Mouse (Mus musculus): ENCODE results near the gene Wdhd1. TPM values are rescaled to one million over a fixed set of nuclear protein-coding genes. Genes with fewer than 3 reads are reported as not detected.

The Wdhd1 gene
- polyA plus RNA-seq, 1 experiment from 2014 or later = 65.4 TPM

DNA sequence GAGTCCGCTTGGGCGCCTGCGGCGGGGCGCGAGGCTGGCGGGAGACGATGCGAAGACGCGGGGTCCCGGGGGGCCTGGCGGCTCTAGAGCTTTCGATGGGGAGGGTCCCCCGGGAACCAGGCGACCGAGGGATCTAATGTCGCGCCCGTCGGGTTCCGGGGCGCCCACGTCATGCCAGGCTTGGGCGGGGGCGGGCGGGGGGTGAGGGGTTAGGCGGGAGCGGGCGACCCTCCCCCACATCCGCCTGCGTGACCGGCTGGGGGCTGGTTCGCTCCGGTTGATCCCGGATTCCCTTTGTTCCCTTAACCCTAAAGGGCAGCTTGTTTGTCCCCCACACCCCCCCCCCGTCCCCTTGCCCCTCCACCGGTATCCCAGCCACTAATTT is 21.7 kb upstream of the Wdhd1 start:
- no peaks in the 10 kb centered on the region for H3K27me3 ChIP-seq (ENCODE audit: low read depth, poor library complexity, severe bottlenecking)
- H3K9me3 ChIP-seq (replicated peaks) = no peaks in the 10 kb centered on the region
- peaks cover 22% of the 10 kb centered on the region for H3K4me1 ChIP-seq
- under 1% methylated on average over 38 of the region's 38 CpGs for WGBS
- peak; percentile 91 for DNase-seq (ENCODE audit: low spot score)
- peak overlapping the region; percentile 80 for H3K4me3 ChIP-seq
- H3K27ac ChIP-seq = peak overlapping the region; percentile 98
- peaks cover 33% of the 10 kb centered on the region for H3K36me3 ChIP-seq

DNA sequence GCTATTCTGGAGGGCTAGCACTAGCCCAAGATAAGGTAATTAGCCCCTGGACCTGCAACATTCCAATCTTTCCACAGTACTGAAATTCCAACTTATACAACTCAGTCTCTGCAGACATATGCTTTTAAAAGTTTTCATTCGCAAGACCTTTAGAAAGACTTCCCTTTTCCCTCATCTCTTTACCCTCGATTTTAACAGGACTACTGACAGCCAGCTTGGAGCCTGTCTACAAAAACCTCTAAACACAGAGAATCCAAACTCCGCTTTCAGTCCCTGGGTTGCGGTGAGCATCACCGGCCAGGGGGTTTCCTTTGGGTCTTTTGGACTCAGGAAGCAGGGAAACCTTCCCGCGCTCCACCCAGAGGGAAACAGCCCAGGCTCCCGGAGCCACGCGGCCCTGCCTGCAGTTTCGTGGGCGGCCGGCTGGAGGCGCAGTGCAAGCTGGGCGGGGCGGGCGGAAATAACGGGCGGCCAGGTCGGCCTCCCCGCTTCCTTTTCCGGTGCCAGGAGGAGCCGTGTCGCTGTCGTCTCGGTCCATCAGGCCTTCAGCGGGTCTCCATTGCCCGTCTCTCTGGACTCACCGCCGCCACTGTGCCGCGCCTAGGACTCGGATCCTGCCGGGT is 21.2 kb upstream of the Wdhd1 start, which contains the start of gene Mapk1ip1l:
TSS of gene Mapk1ip1l (plus strand) at position 482 of the 623 bp plus-strand sequence.
- H3K4me3 ChIP-seq = peak within 1 kb of the TSS; percentile 80
- under 1% methylated on average over 34 of the region's 34 CpGs for WGBS
- H3K4me1 ChIP-seq = peaks cover 22% of the 10 kb centered on the region
- peak within 1 kb of the TSS; percentile 98 for H3K27ac ChIP-seq
- DNase-seq (ENCODE audit: low spot score) = peak; percentile 98
- H3K36me3 ChIP-seq = peaks cover 28% of the 10 kb centered on the region
- H3K27me3 ChIP-seq (ENCODE audit: low read depth, poor library complexity, severe bottlenecking) = no peaks in the 10 kb centered on the region
- no peaks in the 10 kb centered on the region for H3K9me3 ChIP-seq (replicated peaks)

DNA sequence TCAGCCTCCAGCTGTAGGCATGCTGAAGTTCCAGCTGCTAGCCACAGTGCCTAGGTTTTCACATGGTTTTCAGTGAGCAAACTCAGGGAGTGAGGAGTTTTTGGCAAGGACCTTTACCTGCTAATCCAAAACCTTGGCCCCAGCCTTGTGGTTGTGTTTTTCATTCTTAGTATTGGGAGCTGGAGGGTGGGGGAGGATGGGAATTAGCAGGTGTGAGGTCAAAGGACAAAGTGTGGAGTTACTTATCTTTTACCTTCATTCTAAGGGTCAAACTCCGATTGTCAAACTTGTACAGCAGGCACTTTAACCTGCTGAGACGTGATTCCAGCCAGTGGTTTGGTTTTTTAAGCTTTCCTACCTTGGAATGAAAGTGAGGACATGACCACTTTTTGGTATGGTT is 19.6 kb upstream of the Wdhd1 start:
- H3K9me3 ChIP-seq (replicated peaks) = no peaks in the 10 kb centered on the region
- peaks cover 13% of the 10 kb centered on the region for H3K36me3 ChIP-seq
- no peaks in the 10 kb centered on the region for H3K27me3 ChIP-seq (ENCODE audit: low read depth, poor library complexity, severe bottlenecking)
- no peak overlapping the region for H3K4me3 ChIP-seq
- H3K4me1 ChIP-seq = peaks cover 22% of the 10 kb centered on the region
- no peak for DNase-seq (ENCODE audit: low spot score)
- 67% methylated on average over 2 of the region's 2 CpGs for WGBS
- no peak overlapping the region for H3K27ac ChIP-seq

DNA sequence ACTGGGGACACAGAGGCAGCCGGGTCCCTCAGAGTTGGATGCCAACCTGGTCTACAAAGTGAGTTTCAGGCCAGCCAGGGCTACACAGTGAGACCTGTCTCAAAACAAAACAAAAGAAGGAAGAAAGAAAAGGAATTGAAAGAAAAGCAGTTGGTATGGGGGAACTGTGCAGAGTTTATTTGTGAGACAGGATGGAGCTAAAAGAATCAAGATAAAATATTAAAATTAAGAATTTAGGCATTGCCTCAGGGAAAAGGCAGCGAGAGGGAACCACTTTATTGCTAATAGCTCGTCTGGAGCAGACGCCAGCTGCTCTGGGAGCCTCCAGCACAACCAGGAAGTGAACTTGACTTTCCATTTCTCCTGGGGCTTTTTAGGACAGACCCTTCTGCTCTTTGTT is 17.5 kb upstream of the Wdhd1 start:
- DNase-seq (ENCODE audit: low spot score) = no peak
- WGBS = 64% methylated on average over 4 of the region's 4 CpGs

DNA sequence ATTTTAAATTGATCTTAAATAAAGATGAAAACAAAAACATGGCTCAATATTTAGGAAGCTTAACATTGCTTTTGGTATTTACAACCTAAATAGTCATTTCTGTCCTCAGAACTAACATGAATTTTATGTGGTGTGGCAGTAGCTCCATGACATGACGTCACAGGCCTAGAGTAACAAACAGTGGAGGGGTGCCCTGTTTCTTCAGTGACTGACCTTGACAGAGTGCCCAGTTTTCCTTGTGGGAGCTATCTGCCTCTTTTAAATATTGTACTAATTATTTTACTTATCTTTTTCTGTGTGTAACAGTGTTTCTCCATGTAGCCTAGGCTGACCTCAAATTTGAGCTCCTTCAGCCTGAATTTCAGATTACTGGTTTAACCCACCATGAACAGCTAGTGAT is 15.1 kb upstream of the Wdhd1 start:
- H3K27ac ChIP-seq = no peak overlapping the region
- no peaks in the 10 kb centered on the region for H3K9me3 ChIP-seq (replicated peaks)
- 93% methylated on average over 1 of the region's 1 CpGs for WGBS
- no peaks in the 10 kb centered on the region for H3K27me3 ChIP-seq (ENCODE audit: low read depth, poor library complexity, severe bottlenecking)
- no peak for DNase-seq (ENCODE audit: low spot score)
- H3K36me3 ChIP-seq = peaks cover 17% of the 10 kb centered on the region
- H3K4me1 ChIP-seq = peaks cover 3% of the 10 kb centered on the region; the same call in 1 of the 2 replicates
- no peak overlapping the region for H3K4me3 ChIP-seq

More for the DNA sequence above, 17.5 kb upstream of the Wdhd1 start:
- Histone ChIP-seq H3K4me3 (no peak overlapping the region), H3K9me3 (replicated peaks) (no peaks in the 10 kb centered on the region), H3K27me3 (ENCODE audit: low read depth, poor library complexity, severe bottlenecking) (no peaks in the 10 kb centered on the region), H3K4me1 (peaks cover 11% of the 10 kb centered on the region; the same call in 1 of the 2 replicates), H3K36me3 (peaks cover 17% of the 10 kb centered on the region), H3K27ac (no peak overlapping the region)

DNA sequence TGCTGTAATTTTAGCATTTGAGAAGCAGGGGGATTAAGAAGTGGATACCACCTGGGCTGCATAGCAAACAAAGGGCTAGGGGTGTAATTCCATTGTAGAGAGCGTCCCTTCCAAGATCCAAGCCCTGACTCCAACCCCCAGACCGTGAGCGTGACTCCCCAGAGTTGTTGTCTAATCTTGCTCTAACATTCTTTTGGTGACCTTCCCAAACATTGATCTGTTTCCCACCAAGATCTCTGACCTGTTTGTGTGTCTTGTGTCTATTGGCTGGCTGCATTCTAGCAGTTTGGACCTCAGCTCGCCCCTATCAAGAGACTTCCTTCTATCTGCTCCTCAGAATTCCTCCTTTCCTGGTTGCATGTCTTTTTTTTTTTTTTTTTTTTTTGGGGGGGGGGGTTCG is 10.4 kb upstream of the Wdhd1 start:
- H3K27ac ChIP-seq = no peak overlapping the region
- H3K4me1 ChIP-seq = no peaks in the 10 kb centered on the region
- no peaks in the 10 kb centered on the region for H3K9me3 ChIP-seq (replicated peaks)
- no peak for DNase-seq (ENCODE audit: low spot score)
- H3K4me3 ChIP-seq = no peak overlapping the region
- no peaks in the 10 kb centered on the region for H3K27me3 ChIP-seq (ENCODE audit: low read depth, poor library complexity, severe bottlenecking)
- H3K36me3 ChIP-seq = peaks cover 23% of the 10 kb centered on the region
- 91% methylated on average over 5 of the region's 5 CpGs for WGBS

DNA sequence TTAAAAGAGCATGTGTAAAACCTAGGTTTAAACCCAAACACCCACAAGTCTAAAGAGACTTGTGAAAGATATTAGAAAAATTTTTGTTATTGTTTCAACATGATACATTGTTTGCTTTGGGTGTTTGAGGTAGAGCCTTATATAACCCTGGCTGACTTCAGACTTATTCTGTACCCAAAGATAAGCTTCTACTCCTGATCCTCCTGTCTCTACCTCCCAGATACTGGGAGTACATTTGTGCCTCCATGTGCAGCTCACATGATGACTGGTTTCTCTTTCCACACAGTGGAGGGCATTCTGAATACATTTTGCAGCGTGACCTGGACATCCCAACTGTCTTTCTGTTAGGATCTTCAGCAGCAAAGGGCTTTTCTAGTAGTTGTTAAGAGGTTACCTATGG is 9.6 kb upstream of the Wdhd1 start:
- no peak overlapping the region for H3K4me3 ChIP-seq
- no peak for DNase-seq (ENCODE audit: low spot score)
- H3K27me3 ChIP-seq (ENCODE audit: low read depth, poor library complexity, severe bottlenecking) = no peaks in the 10 kb centered on the region
- 95% methylated on average over 1 of the region's 1 CpGs for WGBS
- H3K27ac ChIP-seq = no peak overlapping the region
- peaks cover 26% of the 10 kb centered on the region for H3K36me3 ChIP-seq
- no peaks in the 10 kb centered on the region for H3K4me1 ChIP-seq
- H3K9me3 ChIP-seq (replicated peaks) = no peaks in the 10 kb centered on the region

DNA sequence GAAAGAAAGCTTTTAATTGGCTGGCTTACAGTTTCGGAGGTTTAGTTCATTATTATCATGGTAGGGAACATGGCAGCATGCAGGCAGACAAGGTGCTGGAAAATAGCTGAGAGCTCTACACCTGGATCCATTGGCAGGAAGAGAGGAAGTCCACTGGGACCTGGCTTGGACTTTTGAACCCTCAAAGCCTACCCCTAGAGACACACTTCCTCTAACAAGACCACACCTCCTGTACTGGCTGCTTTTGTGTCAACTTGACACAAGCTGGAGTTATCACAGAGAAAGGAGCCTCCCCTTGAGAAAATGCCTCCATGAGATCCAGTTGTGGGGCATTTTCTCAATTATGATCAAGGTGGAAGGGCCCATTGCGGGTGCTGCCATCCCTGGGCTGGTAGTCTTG is 8.6 kb upstream of the Wdhd1 start:
- peaks cover 24% of the 10 kb centered on the region for H3K36me3 ChIP-seq
- H3K9me3 ChIP-seq (replicated peaks) = no peaks in the 10 kb centered on the region
- H3K27me3 ChIP-seq (ENCODE audit: low read depth, poor library complexity, severe bottlenecking) = no peaks in the 10 kb centered on the region
- H3K4me1 ChIP-seq = no peaks in the 10 kb centered on the region
- 97% methylated on average over 2 of the region's 2 CpGs for WGBS
- no peak overlapping the region for H3K27ac ChIP-seq
- no peak for DNase-seq (ENCODE audit: low spot score)
- no peak overlapping the region for H3K4me3 ChIP-seq

DNA sequence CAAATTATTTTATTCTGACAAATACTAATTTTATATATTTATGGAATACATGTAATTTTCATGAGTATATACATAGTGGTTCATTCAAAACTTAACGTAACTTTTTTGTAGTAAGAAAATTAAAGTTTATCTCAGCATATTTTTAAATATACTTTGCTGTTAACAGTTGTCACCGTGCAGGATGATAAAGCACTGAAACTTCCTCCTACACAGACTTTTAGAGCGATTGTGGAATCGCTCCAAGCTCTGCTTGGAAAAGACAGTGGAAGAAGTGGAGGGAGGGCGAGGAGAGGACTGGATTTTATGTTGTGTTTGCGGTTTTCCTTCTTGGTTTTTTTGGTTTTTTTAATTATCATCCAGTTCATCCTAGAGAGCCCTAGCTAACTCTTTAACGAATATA is 6.9 kb upstream of the Wdhd1 start:
- Histone ChIP-seq H3K4me3 (no peak overlapping the region), H3K27ac (no peak overlapping the region), H3K27me3 (ENCODE audit: low read depth, poor library complexity, severe bottlenecking) (no peaks in the 10 kb centered on the region), H3K36me3 (peaks cover 19% of the 10 kb centered on the region), H3K9me3 (replicated peaks) (no peaks in the 10 kb centered on the region), H3K4me1 (no peaks in the 10 kb centered on the region)
- 91% methylated on average over 7 of the region's 7 CpGs for WGBS
- no peak for DNase-seq (ENCODE audit: low spot score)

DNA sequence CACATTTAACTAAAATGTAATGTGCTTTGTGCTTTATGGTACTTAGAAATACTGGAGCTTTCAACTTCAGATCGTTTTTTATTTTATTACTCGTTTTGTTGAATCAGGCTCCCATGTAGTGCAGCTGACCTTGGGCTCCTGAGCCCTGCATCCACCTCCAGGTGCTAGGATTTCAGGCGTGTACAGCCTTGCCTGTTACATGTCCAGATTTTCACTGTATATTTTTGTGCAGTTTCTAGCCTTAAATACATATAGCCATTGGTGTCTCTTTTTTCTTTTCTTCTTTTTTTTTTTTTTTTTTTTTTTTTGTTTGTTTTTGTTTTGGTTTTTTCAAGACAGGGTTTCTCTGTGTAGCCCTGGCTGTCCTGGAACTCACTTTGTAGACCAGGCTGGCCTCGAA is 4.9 kb upstream of the Wdhd1 start:
- H3K27me3 ChIP-seq (ENCODE audit: low read depth, poor library complexity, severe bottlenecking) = no peaks in the 10 kb centered on the region
- H3K9me3 ChIP-seq (replicated peaks) = no peaks in the 10 kb centered on the region
- H3K4me1 ChIP-seq = peaks cover 7% of the 10 kb centered on the region
- H3K36me3 ChIP-seq = peaks cover 19% of the 10 kb centered on the region
- H3K27ac ChIP-seq = no peak overlapping the region
- no peak overlapping the region for H3K4me3 ChIP-seq
- WGBS = 96% methylated on average over 4 of the region's 4 CpGs
- DNase-seq (ENCODE audit: low spot score) = no peak

DNA sequence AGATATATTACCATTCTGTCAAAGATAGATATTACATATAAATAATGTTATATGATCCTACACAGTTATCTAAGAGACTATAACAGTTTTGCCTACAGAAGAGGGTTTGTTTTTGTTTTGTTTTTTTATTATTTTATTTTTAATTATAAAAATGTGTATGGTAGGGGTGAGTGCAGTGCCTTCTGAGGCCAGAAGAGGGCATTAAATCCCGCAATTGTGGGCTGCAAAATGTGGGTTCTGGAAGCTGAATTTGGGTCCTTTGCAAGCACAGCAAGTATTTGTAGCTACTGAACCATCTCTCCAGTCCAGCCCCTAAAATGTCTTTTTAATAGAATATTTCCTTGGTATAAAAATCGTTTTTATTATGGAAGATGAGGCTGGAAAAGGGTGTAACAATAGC is 2.4 kb upstream of the Wdhd1 start:
- Histone ChIP-seq H3K4me1 (peaks cover 22% of the 10 kb centered on the region), H3K27ac (no peak overlapping the region), H3K36me3 (peaks cover 18% of the 10 kb centered on the region), H3K27me3 (ENCODE audit: low read depth, poor library complexity, severe bottlenecking) (no peaks in the 10 kb centered on the region), H3K9me3 (replicated peaks) (no peaks in the 10 kb centered on the region), H3K4me3 (no peak overlapping the region)
- 87% methylated on average over 2 of the region's 2 CpGs for WGBS
- DNase-seq (ENCODE audit: low spot score) = no peak

DNA sequence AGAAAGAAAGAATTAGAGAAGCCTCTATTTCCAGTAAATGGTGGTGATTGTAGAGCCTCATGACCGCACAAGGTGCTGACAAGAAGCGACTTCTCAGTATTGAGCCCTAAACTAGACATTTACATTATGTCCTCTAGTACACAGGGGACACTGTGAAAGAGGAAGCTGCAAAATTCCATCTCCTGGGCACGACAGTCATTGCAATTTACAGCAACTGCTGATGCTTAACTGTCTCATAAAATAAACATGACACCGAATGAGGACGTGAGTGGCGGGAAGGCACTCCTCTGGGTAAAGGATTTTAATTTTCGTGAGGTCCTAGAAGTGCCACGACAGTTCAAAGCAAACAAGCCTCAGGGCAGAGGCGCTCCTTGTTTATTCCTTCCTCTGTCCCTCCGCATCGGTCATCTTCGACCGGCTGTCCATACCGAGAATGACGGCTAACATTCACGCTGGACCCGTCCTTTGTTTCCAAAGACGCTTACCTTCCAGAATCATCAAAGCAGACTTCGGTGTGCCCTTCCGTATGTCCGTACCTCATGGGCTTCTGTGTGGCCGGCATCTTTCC is 537 bp downstream of the Wdhd1 start:
- Histone ChIP-seq H3K4me3 (peak overlapping the region; percentile 95), H3K36me3 (peaks cover 43% of the 10 kb centered on the region), H3K9me3 (replicated peaks) (no peaks in the 10 kb centered on the region), H3K27ac (peak overlapping the region; percentile 98), H3K4me1 (peaks cover 22% of the 10 kb centered on the region), H3K27me3 (ENCODE audit: low read depth, poor library complexity, severe bottlenecking) (no peaks in the 10 kb centered on the region)
- DNase-seq (ENCODE audit: low spot score) = no peak
- 2% methylated on average over 22 of the region's 22 CpGs for WGBS

DNA sequence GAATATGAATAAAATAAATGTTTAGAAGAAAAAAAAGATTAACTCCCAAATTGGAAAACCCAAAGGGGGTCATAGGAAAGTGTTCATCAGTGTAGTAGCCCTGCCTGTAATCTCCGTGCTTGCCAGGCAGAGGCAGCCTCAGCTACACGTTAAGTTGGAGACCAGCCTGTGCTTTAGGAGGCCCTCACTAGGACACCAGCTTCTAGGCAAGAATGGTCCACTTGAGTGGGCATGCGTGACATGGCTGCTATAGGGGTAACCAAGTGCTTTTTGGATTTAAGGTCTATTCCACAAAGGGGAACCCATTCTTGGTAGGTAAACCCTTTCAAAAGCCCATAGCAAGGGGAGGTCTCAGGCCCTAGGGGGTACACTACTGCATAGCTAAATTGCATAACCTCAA is 1.2 kb downstream of the Wdhd1 start:
- Histone ChIP-seq H3K9me3 (replicated peaks) (no peaks in the 10 kb centered on the region), H3K27me3 (ENCODE audit: low read depth, poor library complexity, severe bottlenecking) (no peaks in the 10 kb centered on the region), H3K4me3 (peak overlapping the region; percentile 95), H3K4me1 (peaks cover 22% of the 10 kb centered on the region), H3K36me3 (peaks cover 50% of the 10 kb centered on the region), H3K27ac (0 out of 2 replicates have a peak overlapping the region, but pooled peaks have one; percentile 56)
- WGBS = 35% methylated on average over 3 of the region's 3 CpGs
- DNase-seq (ENCODE audit: low spot score) = peak; percentile 46

All from limb, embryonic 10.5 days (tissue).